Mouse (Mus musculus): ENCODE data around the gene Fryl.

GRCm38 (mm10) chr5:73255321-73256251 lies 833 bp downstream of the Fryl start:
- TF ChIP-seq CTCF (IDR thresholded peaks at IDR 0.05; ENCODE audit: insufficient read depth, low read length) (no peak), POLR2A (IDR thresholded peaks at IDR 0.05; ENCODE audit: borderline replicate concordance, extremely low read depth, low read depth, low read length) (no peak)
